Comparison of ENCODE assay signal across 8 mouse cellular contexts in genomic region chr10:93081133-93081779, GRCm38 (mm10). TPM values are rescaled to one million over a fixed set of nuclear protein-coding genes. Genes with fewer than 3 reads are reported as not detected.
DNase-seq lines count a peak whose midpoint lies in the region; ATAC-seq lines count a peak whose summit lies in the region.

Gene Cfap54, minus strand, starts transcription at chr10:93081618.

- H3K36me3 ChIP-seq in heart, embryonic 14.5 days (ENCODE audit: control insufficient read depth, insufficient read depth, low read length): no peaks in the 10 kb centered on the region
- H3K36me3 ChIP-seq in liver, embryonic 11.5 days (ENCODE audit: control insufficient read depth, insufficient read depth, low read length): no peaks in the 10 kb centered on the region
- H3K36me3 ChIP-seq in splenic B cell, adult 2 months (ENCODE audit: control insufficient read depth, insufficient read depth, low read length, poor library complexity, severe bottlenecking): no peaks in the 10 kb centered on the region

- H3K27me3 ChIP-seq in heart, embryonic 14.5 days (ENCODE audit: control insufficient read depth, insufficient read depth, low read length): no peaks in the 10 kb centered on the region
- no peaks in the 10 kb centered on the region for H3K27me3 ChIP-seq in liver, embryonic 11.5 days (replicated peaks; ENCODE audit: control insufficient read depth, insufficient read depth, low read length)
- H3K27me3 ChIP-seq in splenic B cell, adult 2 months (ENCODE audit: control insufficient read depth, insufficient read depth, low read length, poor library complexity, severe bottlenecking): no peaks in the 10 kb centered on the region

- no peak within 1 kb of the TSS for H3K27ac ChIP-seq in heart, embryonic 14.5 days (replicated peaks in 1 of 2; ENCODE audit: control insufficient read depth in 1 of 2, insufficient read depth in 1 of 2, low read depth in 2 of 2, low read length in 2 of 2)
- H3K27ac ChIP-seq in liver, embryonic 11.5 days (ENCODE audit: low read depth, low read length): peak within 1 kb of the TSS; percentile 25; the same call in 1 of the 2 replicates

- peak within 1 kb of the TSS; percentile 79 for H3K4me2 ChIP-seq in heart, embryonic 14.5 days (ENCODE audit: low read length)
- peak within 1 kb of the TSS; percentile 83 for H3K4me2 ChIP-seq in liver, embryonic 11.5 days

- peak; percentile 76; the same call in 1 of the 2 replicates for ATAC-seq in heart, embryonic 14.5 days (ENCODE audit: insufficient number of reproducible peaks, insufficient read depth, low FRiP score, low read depth)
- ATAC-seq in liver, embryonic 11.5 days (replicated peaks; ENCODE audit: low FRiP score): peak; percentile 93

- peak within 1 kb of the TSS; percentile 53 to 58 for H3K4me3 ChIP-seq in heart, embryonic 14.5 days (ENCODE audit: control insufficient read depth in 1 of 2, insufficient read depth in 1 of 2, low read depth in 1 of 2, low read length in 2 of 2)
- peak within 1 kb of the TSS; percentile 64 for H3K4me3 ChIP-seq in liver, embryonic 11.5 days (ENCODE audit: low read depth, low read length)

- peak; percentile 96 for DNase-seq in CD4-positive, CD25-positive, alpha-beta regulatory T cell, adult 2 months (ENCODE audit: low read depth, low spot score)
- peak; percentile 91 for DNase-seq in c-Kit-negative CD71-positive TER-119-positive erythroid progenitor cells, embryonic 14.5 days (ENCODE audit: low read depth, low spot score)
- DNase-seq in fibroblast of lung, adult 2 months (ENCODE audit: low read depth): peak; percentile 67
- DNase-seq in kidney, postnatal 10 days: peak; percentile 93
- DNase-seq in liver, embryonic 11.5 days (ENCODE audit: low spot score): peak; percentile 83
- DNase-seq in naive thymus-derived CD4-positive, alpha-beta T cell, adult 2 months (ENCODE audit: low read depth): peak; percentile 94
- DNase-seq in splenic B cell, adult 2 months (ENCODE audit: low read depth, low spot score): peak; percentile 95

- 2% methylated on average over 34 of the region's 34 CpGs for WGBS in heart, embryonic 14.5 days
- WGBS in liver, embryonic 11.5 days: 1% methylated on average over 34 of the region's 34 CpGs

- H3K4me1 ChIP-seq in heart, embryonic 14.5 days (ENCODE audit: control insufficient read depth in 2 of 2, insufficient read depth in 2 of 2, low read length in 2 of 2): peaks cover 5 to 8% of the 10 kb centered on the region in 2 experiments; a peak in 3 of 4 replicates
- peaks cover 11% of the 10 kb centered on the region; the same call in 1 of the 2 replicates for H3K4me1 ChIP-seq in liver, embryonic 11.5 days (replicated peaks; ENCODE audit: control insufficient read depth, insufficient read depth, low read length)

- H3K9ac ChIP-seq in heart, embryonic 14.5 days (ENCODE audit: low read length): peak within 1 kb of the TSS; percentile 45; the same call in 1 of the 2 replicates
- no peak within 1 kb of the TSS for H3K9ac ChIP-seq in liver, embryonic 11.5 days (ENCODE audit: low read depth, low read length)

- no peaks in the 10 kb centered on the region for H3K9me3 ChIP-seq in heart, embryonic 14.5 days (ENCODE audit: control insufficient read depth, low read length)
- no peaks in the 10 kb centered on the region for H3K9me3 ChIP-seq in liver, embryonic 11.5 days (ENCODE audit: control insufficient read depth, low read length)

RNA-seq across cellular contexts. Expression of gene Cfap54, which starts in this region (rescaled TPM):
- 0.11 and 0.31 TPM in 2 replicates for polyA plus RNA-seq in heart, embryonic 14.5 days (2014; fragmentation: Nextera tagmentation; extraction: Ambion mirVana)
- 0.11 and 0.12 TPM in 2 replicates for polyA plus RNA-seq in liver, embryonic 11.5 days (2014; fragmentation: Nextera tagmentation; extraction: Ambion mirVana)

Comparison
In these comparisons a context has a peak if more than half of its experiments do, and no peak if none do; other contexts are left out.
1. Peak in ATAC-seq, H3K4me3 ChIP-seq, H3K9ac ChIP-seq and H3K4me2 ChIP-seq in heart, embryonic 14.5 days; RNA of the gene not detected or under 1 TPM.
2. Peak in DNase-seq, ATAC-seq, H3K4me3 ChIP-seq, H3K27ac ChIP-seq and H3K4me2 ChIP-seq in liver, embryonic 11.5 days; RNA of the gene not detected or under 1 TPM.